Mouse (Mus musculus) spleen, adult 18-20 months (tissue): ENCODE results near the gene Dll4.

Experiments used
- DNase-seq, 2 experiments: peaks; one replicate each; pipeline ENCODE4 v3.0.0; 2022; ENCODE audit warnings: mixed read lengths in 2 of 2

The Dll4 gene

GRCm38 (mm10) chr2:119325568-119326143 is at the start of gene Dll4:
TSS of gene Dll4 (plus strand) at chr2:119325784.
- no peak for DNase-seq

DNA sequence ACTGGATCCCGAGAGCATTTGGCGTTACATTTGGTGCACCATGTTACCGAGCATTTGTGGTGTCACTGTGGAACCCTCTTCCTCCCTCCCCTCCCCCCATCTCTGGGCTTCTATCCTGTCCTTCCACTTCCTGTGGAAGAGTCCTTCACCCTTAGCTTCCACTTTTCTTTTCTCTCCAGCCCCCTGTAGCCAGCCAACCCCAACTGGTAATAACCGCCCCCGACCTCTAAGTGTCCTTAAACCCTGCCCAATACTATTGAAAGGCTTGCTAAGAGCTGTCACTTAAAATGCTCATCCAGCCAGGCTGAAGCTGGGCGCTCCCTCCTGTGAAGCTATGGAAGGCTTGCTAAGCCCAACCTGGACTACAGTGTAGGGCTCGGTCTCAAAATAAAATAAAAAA is 48.7 kb upstream of the Dll4 start:
- no peak for DNase-seq

- DNase-seq = no peak
Measured at GRCm38 (mm10) chr2:119277810-119278209, 47.8 kb upstream of the Dll4 start.

DNA sequence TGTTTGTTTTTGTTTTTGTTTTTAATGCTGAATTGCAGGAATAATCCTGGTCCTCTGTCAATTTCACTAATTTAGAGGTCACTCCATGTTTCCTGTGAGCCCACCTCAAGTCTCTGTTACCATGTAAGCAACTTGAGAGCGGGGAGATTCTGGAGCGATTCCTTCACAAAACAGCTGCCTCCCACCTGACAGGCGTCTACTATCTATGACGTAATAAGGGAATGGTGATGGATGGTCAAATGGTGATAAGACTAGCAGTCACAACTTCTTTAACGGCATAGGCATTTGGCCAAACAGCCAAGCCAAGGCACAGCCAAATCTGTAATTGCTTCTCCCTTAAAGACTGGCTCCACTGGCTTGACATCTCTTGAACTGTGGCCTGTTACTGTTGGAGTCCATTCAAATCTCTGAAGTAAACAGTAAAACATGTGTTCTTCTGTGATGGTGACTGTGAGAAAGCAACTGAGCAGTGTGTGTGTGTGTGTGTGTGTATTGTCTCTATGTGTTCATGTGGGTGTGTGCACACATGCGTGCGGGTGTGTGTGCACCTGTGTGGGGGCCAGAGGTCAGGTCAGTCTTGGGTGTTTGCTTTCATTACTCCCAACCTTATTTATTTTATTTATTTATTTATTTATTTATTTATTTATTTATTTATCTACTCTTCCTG is 43.6 kb upstream of the Dll4 start:
- DNase-seq = no peak

DNA sequence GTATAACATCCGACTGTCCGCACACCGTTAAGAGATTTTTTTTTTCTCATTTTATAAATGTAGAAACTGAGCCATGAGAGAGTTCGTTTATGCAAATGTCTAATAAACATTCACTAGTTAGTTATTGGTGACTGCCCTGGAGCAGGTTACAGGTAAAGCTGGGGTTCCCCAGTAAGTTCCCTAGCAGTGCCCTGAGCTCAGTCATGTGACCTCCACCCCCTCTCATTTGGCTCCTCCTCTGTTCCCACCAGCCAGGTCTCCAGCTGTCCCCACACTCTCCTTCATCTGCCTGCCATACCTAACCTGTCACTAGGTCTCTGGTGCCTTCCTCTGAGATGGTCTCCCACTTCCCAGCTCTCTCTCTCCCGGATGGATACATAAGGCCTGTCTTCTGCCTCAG is 38.2 kb upstream of the Dll4 start:
- DNase-seq = no peak

- DNase-seq = peak; percentile 94 to 96
Measured at GRCm38 (mm10) chr2:119288270-119288882, 37.2 kb upstream of the Dll4 start, which contains the start of gene Vps18. TSS of gene Vps18 (plus strand) at chr2:119288740.

DNA sequence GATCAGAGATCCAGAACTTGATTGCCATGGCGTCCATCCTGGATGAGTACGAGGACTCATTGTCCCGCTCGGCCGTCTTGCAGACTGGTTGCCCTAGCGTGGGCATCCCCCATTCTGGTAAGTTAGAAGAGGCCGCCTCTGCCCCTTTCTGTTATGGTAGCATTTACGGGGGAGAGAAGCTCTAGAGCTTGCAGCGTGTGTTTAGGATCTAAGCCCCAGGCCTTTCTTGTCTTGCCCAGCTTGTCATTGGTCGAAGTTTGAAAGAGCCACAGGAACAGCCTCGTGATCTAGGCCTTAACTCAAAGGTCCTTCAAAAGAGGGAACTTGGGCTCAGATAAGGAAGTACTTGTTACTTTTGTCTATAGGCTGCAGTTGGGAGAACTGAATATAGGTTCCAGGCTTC is 36.6 kb upstream of the Dll4 start:
- DNase-seq = peak in 1 of 2 experiments; percentile 37

DNA sequence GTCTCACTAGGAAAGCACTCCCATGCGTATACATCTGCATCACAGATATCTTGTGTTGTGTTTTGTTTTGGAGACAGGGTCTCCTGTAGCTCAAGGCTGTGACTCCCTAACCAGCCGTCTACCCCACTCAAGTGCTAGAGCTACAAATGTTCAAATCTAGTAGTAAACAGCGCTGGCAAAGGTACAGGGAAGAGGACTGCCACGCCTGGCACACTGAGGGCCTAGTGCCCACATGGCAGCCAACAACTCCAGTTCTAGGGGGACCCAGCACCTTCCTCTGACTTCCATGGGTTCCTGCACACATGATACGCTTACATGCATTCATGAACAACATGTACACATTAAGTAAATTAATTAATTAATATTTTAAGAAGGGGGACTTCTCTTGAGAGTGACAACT is 33.3 kb upstream of the Dll4 start:
- no peak for DNase-seq

DNA sequence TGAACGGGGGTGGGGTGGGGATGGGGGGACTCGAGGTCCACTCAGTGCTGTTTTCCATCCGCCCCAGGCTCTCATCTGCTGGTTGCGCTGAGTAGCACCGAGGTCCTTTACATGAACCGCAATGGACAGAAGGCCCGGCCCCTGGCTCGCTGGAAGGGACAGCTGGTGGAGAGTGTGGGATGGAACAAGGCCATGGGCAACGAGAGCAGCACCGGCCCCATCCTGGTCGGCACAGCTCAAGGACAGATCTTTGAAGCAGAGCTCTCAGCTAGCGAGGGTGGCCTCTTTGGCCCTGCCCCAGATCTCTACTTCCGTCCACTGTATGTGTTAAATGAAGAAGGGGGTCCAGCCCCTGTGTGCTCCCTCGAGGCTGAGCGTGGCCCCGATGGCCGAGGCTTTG is 32.7 kb upstream of the Dll4 start:
- no peak for DNase-seq

- no peak for DNase-seq
Measured at GRCm38 (mm10) chr2:119293311-119293710, 32.3 kb upstream of the Dll4 start.

- DNase-seq = no peak
Measured at GRCm38 (mm10) chr2:119293776-119294390, 31.7 kb upstream of the Dll4 start.

- no peak for DNase-seq
Measured at GRCm38 (mm10) chr2:119294411-119294810, 31.2 kb upstream of the Dll4 start.

- DNase-seq = no peak
Measured at GRCm38 (mm10) chr2:119296756-119297155, 28.8 kb upstream of the Dll4 start.

GRCm38 (mm10) chr2:119297506-119297905 is 28.1 kb upstream of the Dll4 start:
- no peak for DNase-seq

DNA sequence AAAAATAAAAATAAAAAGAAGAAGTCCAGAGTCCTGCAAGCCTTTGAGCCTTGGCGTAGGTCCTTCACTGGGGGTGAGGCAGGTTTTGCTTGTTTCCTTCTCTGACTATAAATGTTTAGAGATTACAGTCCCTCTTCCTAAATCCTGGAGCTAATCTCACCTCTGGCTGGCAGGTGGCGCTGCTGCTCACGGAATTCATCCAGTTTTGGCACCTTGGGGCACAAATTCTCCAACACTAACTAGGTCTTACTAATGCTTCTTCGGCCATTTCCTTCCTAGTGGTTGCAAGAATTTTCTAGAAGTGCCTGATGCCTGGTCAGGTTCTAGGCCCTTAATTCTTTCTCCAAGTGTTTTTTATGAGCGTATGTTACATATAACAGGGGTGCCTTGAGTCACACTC is 27.3 kb upstream of the Dll4 start:
- peak in 1 of 2 experiments; percentile 60 for DNase-seq

DNA sequence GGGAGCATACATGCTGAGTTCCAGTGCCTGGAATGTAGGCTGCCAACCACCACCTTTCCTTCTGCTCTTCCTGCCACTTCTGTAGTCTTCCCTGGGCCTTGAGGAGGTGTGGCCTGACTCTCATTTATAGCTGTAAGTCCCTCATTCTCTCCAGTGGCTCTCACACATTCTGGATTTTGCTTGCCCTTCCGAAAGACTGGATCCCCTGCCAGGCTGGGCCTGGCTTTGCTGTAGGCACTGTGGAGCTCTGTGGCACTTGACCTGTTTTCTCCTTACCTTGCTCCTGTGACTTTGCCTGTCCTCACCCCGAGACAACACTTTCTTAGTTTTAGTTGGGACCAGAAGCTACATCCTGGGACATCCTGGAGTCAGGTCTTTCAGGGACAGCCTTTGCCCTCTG is 26.7 kb upstream of the Dll4 start:
- DNase-seq = no peak

DNA sequence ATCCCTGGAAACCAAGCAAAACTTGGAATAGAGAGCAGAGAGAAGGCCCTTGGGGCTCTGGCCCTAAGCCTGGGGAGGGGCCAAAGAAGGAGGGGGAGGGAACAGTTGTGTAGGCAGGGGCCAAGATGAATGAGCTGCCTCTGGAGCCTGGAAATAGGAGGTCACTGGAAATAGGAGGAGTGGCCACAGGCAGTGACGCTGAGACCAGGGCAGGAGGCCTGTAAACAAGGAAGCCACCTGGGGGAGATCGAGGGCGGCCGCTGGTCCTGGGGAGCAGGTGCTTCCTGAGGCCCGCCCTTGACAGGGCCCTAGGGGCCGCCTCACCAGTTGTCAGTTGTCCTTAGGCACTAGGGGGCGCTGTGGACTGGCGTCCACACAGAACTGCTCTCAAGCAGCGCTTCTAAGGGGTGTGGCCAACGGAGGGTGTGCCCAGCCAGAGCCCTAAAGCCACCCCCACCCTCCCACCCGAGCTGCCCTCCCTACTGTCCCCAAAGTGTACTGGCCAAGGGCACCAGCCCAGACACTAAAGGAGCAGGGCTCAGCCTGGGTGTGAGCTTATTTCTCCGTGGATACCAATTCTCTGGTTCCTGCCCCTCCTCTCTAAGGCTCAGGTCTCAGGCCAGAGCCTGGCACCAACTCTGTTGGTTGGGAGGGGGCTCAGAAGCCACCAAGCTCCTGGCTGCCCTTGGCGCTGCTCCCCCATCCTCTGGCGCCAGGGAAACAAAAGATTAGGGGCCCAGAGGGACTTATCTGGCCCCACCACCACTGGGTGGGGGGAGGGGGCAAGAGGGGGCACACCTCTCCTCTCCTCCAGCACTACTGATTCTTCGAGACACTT is 25.4 kb upstream of the Dll4 start:
- peak; percentile 77 to 81 for DNase-seq

- no peak for DNase-seq
Measured at GRCm38 (mm10) chr2:119300819-119301493, 24.6 kb upstream of the Dll4 start.

DNA sequence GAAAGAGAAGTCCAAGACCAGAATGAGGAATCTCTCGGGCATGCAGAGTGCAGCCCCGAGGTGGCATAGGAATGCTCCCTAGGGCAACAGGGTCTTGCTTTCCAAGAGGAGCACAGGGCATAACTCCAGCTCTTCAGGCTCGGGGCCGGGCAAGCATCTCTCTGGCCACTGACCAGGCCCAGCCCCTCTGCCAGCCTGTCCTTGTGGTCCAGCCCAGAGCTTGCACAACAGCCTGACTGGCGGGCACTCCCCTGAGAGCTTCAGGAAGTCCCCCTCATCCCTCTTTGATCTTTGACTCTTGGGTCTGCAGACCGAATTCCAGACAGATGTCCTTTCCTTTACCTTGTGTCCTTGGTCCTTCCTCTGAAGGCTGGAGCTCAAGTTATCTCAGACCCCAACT is 22.7 kb upstream of the Dll4 start:
- no peak for DNase-seq

- no peak for DNase-seq
Measured at GRCm38 (mm10) chr2:119304391-119304790, 21.2 kb upstream of the Dll4 start.

- DNase-seq = no peak
Measured at GRCm38 (mm10) chr2:119304798-119305208, 20.8 kb upstream of the Dll4 start.

GRCm38 (mm10) chr2:119311544-119311943 is 14.0 kb upstream of the Dll4 start:
- DNase-seq = no peak
